Mouse (Mus musculus): ENCODE measurements around the gene Dusp15.
A peak's percentile ranks its signal among the peaks of the same experiment; 100 is the strongest.

Dusp15 gene

GRCm38 (mm10) chr2:152951065-152951849 is at the start of gene Dusp15:
Gene Dusp15 (minus strand): TSS chr2:152951698.
- DNase-seq: peak; percentile 21 to 24

GRCm38 (mm10) chr2:152997046-152997445 is 45.5 kb upstream of the Dusp15 start:
- DNase-seq: no peak

- no peak for DNase-seq
These were observed 40.0 kb upstream of the Dusp15 start for GRCm38 (mm10) chr2:152991529-152991928.

DNA sequence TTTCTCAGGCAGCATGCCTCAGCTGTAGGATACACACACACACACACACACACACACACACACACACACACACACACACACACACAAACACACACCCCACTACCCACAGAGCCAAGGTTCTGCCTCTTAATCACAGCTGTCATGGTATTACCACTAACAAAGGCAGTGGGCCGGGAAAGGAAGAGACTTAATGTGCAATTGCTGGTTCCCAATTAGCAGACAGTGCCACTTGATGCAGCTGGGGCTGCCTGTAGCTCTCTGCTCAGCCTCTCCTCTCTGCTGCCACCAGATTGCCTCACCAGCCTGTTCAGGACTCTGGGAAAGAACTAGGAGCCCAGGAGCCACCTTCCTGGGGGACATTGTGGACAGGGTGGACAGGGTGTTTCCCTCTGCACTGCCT is 34.1 kb upstream of the Dusp15 start:
- no peak for DNase-seq

DNA sequence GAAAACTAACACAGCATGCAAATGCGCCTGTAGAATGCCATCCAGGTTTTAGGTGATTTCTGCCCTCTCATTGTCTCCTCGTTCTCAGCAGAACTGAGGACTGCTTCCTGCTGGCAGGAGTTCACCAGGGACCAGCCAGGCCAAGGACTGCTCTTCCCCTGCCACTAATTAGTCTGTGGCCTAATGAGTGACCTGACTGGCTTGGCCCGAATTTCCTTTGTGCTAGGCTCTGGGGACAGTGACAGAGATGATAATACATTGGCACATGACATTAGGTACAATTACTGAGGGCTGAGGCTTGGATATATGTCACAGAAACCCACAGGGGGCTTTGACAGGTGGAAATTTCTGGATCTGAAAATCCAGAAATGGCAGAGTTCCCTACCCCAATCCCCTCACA is 25.5 kb upstream of the Dusp15 start:
- no peak for DNase-seq

GRCm38 (mm10) chr2:152965555-152965954 is 14.1 kb upstream of the Dusp15 start:
- no peak for DNase-seq

DNA sequence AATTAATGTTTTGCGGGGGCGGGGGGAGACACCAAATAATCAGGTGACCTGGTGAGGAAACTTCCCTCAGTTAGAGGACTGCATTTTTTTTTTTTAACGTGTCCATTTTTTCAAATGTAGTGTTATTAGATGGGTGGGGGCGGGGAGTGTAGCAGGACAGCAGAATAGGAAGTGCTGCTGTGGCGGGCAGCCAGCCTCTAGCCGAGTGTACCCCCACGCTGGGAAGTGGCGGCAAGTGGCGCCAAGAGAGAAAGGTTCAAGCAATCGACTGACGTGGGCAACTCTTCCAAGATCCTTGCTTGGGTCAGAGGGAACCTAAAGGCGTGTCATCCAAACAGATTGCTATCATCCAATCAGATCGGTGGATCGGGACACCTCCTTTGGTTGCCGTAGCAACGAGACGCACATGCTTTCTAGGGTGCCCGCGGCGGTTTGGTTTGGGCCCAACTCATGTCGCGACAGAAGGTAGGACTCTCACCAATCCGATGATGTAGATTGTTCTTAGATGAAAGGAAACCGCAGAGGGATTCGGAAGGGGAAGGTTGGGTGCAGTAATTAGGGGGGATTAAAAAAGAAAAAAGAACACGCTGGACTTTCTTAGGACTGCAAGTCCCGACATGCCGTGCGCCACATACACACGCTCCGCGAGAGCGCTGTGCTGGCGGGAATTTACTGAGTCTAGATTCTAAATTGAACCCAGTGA is 10.7 kb upstream of the Dusp15 start, which contains the start of gene Ttll9:
Ttll9 (plus strand) TSS at position 395 of the 703 bp plus-strand sequence.
- peak; percentile 50 to 61 for DNase-seq

GRCm38 (mm10) chr2:152958116-152958515 is 6.6 kb upstream of the Dusp15 start:
- DNase-seq: no peak

GRCm38 (mm10) chr2:152951850-152952720 is 587 bp upstream of the Dusp15 start:
- no peak for DNase-seq

DNA sequence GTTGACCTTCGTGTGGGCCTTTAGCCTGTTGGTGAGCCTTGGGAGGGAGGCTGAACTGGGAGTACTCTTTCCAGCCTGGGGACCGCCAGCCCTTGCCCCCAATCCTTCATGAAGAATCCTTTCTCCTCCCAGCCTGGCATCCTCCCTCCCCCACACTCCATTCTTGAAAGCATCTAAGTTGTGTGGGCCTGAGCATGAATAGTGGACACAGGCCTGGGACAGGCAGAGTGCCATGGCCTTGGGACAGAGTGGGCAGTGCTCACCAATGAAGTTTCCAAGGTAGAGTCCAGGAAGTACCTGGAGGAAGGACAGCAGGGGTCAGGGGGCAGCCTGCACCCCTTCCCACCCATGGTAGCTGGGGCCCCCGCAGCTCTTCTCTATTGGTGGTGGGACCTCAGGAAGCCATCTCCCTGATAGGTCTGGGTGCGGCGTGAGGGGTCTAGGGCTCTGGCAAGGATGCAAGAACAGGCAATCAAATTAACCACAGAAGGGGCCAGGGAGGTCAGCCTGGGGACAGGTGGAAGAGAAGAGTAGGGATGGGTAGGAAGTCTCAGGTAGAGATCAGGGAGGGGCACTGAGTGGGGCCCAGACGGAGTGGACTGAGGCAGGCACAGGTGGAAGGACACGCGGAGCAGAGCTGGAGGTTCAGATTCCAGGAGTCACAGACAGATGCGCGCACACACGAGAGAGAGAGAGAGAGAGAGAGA is 987 bp downstream of the Dusp15 start:
- no peak for DNase-seq

DNA sequence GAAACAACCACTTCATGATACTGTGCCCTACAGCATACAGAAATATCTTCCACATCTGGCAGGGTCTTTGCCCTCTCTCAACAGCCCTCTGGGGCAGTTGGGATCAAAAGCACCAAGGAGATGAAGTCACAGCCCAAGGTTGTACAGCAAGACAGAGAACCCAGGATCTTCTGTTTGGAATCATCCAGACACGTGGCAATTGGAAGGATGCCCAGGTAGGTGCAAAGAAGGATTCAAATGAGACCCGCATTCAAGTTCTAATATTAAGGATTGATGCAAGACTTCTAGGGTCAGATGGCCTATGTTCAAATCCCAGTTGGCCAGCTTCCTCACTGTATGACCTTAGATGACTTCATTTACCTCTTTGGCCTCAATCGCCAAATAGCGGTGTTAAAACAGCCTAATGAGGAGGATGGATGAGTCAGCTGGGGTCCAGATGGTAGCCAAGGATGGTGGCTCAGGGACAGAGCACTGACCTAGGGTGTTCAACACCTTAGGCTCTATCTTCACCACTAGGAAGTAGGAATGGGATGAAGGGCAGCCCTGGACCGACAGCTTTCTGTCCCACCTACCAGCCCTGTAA is 3.0 kb downstream of the Dusp15 start:
- DNase-seq: no peak

DNA sequence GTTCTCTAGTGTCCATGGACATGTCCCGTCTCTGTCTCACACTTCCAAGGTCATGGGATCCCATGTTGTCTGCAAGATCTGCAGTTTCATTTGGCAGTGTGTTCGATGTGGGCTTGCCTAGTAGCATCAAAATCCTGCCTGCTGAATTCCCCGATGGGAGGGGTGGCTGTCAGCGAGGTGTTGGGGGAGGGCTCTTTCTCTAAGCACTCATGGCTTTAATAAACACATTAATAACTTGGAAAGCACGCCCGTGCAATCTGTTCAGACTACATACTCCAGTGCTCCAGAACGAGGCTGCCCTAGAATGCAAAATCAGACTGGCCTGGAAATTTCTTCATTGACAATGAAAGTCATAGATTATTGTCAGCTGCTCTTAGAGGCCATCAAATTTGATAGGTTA is 4.4 kb downstream of the Dusp15 start:
- no peak for DNase-seq

DNA sequence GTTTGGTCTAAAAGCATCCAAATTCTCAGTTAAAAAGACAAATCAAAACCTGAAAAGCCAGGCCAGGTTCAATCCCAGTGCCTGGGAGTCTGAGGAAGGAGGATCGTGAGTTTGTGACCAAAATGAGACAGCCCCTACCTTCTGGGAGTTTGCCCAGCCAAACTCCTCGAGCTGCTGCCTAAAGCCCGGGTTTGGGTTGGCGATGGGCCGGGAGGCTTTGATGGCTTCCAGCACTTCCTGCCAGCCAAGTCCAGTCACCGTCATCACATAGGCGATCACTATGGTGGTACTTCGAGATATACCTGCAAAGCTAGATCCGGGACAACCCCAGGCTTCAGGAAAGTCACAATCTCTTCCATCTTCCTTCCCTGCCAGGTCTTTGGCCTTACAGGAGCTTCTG is 7.5 kb downstream of the Dusp15 start:
- DNase-seq: no peak

- no peak for DNase-seq
These were observed 7.9 kb downstream of the Dusp15 start for GRCm38 (mm10) chr2:152943568-152943967.

DNA sequence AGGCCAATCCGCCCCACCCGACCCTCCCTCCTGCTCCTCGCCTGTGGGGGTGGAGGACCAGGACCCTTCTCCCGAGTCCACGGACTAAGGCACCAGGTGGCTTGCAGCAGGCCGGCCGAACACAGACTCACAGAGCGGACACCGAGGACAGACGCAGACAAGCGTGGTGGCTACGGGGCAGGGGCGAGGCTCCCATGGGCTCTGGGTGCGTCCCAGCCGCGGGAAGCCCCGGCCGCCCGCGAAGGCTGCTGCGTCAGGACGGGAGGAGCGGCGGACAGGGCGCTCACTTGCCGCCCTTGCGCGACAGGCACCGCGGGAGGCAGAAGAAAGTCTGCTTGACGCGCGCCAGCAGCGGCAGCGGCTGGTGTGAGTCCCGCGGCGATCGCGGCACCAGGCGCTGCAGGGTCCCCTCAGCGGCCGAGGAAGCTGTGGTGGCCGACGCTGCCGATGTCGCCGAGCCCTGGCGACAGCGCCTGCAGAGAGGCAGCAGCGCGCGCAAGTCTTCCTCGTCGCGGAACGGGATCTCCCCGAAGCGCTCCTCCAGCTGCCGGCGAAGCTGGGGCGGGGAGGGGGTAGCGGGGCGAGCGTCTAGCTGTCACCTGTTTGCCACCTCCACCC is 8.5 kb downstream of the Dusp15 start:
- no peak for DNase-seq

DNA sequence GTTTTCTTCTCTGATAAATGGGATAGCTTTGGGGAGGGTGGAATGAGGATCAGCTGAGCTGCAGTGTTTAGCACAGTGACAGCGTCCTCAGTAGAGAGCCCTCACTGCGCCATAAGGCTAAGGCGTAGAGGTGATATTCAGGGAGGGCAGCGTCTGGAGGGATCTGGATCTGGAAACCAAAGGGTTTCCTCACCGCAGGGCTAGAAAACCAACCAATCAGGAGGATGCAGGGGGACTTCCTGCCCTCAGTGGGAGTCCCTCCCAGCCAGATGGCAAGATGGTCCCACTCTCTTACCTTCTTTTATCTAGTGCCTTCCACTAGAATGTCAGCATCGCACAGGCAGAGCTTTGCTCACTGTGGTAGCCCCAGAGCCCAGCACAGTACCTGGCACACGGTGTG is 9.7 kb downstream of the Dusp15 start:
- no peak for DNase-seq

DNA sequence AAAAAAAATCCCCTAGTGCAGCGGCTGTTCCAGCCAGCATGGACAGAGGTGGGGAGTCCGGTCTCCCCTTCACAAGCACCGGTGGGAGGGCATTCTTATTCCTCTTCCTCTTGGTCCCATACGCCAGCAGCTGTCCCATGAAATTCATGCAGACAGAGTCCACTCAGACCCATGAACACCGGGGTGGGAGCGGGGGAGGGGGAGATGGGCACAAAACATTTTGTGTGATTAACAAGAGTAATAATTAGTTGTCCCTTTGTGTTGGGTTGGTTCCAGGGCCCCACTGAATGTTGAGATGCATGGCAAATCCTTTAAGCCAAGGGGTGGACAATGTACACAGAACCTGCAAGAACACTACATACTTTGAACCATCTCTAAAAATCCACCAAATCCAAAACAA is 10.4 kb downstream of the Dusp15 start:
- no peak for DNase-seq

DNA sequence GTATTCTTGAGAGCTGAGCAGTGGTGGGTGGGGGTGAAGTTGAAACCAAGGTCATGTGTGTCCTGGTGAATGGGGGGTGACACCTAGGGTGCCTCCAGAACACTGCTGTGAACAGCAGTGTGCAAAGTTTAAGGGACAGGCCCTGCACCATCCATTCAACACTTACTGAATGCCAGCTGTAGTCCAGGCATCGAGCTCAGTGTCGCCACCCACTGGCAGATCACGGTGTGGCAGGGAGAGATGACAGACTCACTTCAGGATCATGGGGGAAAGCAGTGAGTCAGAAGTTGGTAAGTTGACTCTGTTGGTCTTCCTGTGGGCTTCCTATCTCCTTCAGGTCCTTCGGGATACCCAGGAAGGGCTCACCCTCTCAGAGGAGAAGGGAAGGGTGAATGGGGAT is 11.7 kb downstream of the Dusp15 start:
- DNase-seq: peak; percentile 69 to 71

DNA sequence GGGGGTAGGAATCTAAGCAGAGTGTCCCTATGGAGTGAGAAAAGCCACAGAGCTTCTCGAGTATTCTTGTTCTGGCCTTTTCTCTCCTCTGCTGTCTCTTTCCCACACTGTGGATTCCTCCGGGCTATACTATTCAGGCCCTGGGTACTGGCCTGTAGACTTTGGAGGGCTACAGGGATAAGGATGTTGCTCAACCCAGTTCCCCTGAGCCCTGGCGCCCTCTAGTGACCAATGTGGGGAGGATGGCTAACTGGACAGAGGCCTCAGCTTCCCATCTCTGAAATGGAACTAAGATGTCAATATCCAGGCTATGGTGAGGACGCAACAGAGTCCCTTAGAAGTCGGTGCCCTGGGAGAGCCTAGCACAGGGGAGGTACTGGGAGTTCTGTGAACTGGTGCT is 17.9 kb downstream of the Dusp15 start:
- DNase-seq: peak; percentile 46

DNA sequence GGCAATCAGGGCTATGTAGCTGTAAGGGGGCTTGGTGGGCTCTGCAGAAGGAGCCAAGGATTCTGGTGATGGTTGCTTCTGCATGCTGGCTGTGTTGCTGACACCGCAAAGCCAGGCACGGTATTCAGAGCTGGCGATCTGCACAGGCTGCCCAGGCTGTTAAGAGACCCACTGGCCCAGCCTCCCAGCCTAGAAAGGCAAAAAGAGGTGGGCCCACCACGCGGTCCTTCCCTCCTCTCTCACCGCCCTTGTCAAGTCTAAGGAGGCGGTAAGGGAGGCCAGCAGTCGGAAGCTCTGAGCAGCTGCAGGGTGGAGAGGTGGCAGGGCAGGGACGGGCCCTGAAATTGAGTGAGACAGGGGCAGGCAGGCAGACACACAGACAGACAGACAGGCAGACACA is 18.4 kb downstream of the Dusp15 start, which contains the start of gene Foxs1:
Foxs1 (minus strand) TSS at position 161 of the 400 bp plus-strand sequence.
- DNase-seq: no peak

DNA sequence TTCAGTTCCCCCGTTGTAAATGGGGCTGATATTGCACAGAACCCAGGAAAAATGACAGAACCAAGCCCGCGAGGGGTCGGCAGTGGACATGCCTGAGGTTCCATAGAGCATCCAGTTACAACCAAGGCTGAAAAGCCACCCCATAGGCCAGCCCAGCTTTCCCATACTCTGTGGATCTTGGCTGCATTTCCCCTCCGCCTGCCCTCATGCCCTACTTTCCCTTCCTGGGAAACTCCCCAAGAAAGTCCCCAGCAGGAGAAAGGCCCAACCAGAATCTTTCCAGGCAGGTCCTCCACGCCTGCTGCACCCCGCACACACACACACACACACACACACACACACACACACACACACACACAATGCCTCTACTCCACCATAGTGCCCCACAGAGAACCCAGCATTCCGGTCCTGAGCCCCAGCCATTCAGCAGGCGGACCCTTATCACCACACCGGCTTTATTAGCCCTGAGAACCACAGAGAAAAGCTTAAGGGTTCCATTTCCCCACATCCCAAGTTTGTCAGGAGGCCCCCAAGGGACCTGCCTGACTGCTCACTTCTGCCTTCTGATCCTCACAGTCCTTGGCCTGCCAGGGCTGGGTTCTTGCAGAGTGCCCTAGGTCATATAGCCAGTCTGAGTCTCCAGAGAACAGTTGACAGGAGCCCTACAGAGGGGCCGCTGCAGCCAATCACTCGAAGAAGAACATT is 19.9 kb downstream of the Dusp15 start:
- no peak for DNase-seq

Data from B cell, adult 2 months (primary cell).